Mouse (Mus musculus) olfactory bulb, adult 2 months (tissue): ENCODE results near the gene Ceacam20.

Experiments
- CTCF ChIP-seq: fragments of 200-500 bp; IDR thresholded peaks from 2 replicates; pipeline ENCODE4 v1.5.1; 2012; ENCODE audit warnings: low read depth, mild to moderate bottlenecking, low read length, moderate library complexity; ENCODE audit not compliant: insufficient read depth
- POLR2A ChIP-seq: fragments of 200-500 bp; IDR thresholded peaks from 2 replicates; pipeline ENCODE4 v1.6.1; 2012; ENCODE audit warnings: mild to moderate bottlenecking, low read depth, low read length, moderate library complexity; ENCODE audit not compliant: insufficient read depth

DNA sequence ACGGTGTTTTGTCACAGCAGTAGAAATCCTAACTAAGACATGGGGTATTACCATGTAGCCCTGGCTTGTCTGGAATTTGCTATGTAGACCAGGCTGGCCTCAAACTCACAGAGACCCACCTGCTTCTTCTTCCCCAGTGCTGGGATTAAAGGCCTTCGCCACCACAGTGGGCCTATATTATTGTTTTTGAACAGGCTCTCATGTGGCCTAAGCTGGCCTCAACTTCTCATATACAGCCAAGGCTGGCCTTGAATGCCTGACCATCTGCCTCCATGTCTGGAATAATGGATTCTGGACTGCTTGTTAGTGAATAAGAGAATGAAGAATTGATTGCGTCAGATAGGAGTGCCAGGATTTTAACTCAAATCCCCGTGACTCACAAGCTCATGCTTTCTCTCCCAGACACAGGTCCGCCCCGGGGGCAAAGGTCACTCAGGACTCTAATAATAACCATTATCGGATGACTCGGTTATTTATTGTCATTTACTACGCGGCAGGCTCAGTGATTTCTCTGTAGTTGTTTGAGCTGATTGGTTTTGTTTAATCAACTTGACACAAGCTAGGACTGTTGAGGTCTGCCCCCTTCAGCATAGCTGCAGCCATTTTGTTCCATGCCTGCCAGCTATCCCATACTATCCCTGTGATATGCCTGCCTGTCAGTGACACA, 12.8 kb upstream of the Ceacam20 start:
- no peak for TF ChIP-seq POLR2A
- TF ChIP-seq CTCF = no peak
